Mouse (Mus musculus) heart, adult 9 months (tissue): ENCODE results near the gene Olfr1284.
"Not testable (repeated sequence)": the region's sequence is repeated elsewhere in the genome, so short reads cannot be mapped to it uniquely, and the experiment has no call there.

ENCODE experiments used
- DNase-seq, 2 experiments: peaks; one replicate each; pipeline ENCODE4 v3.0.0; 2022; ENCODE audit warnings: low spot score in 2 of 2

Olfr1284 gene

GRCm38 (mm10) chr2:111375222-111375621 is at the start of gene Olfr1284:
Gene Olfr1284 (plus strand): TSS chr2:111375522.
- no peak for DNase-seq

GRCm38 (mm10) chr2:111326220-111326619 is 49.1 kb upstream of the Olfr1284 start, which contains the start of gene Olfr1281:
Gene Olfr1281 (plus strand): TSS chr2:111326520.
- no peak for DNase-seq

- not testable (repeated sequence) for DNase-seq
Observed at GRCm38 (mm10) chr2:111333721-111334120, 41.6 kb upstream of the Olfr1284 start.

- no peak for DNase-seq
Observed at GRCm38 (mm10) chr2:111335976-111336375, 39.3 kb upstream of the Olfr1284 start, which contains the start of gene Olfr1282. Gene Olfr1282 (minus strand): TSS chr2:111336076.

GRCm38 (mm10) chr2:111366490-111366889 is 8.8 kb upstream of the Olfr1284 start, which contains the start of gene Olfr1283:
Gene Olfr1283 (plus strand): TSS chr2:111366790.
- no peak for DNase-seq

- DNase-seq = no peak
Observed at GRCm38 (mm10) chr2:111422931-111423330, 47.6 kb downstream of the Olfr1284 start, which contains the start of gene Olfr1286. Gene Olfr1286 (minus strand): TSS chr2:111423115.
